Mouse (Mus musculus): ENCODE data around the gene Aldh4a1. TPM values are rescaled to one million over a fixed set of nuclear protein-coding genes. Genes with fewer than 3 reads are reported as not detected.

Gene Aldh4a1
- polyA plus RNA-seq, 1 experiment, result 6.7 TPM

GRCm38 (mm10) chr4:139598356-139598755 is 24.3 kb upstream of the Aldh4a1 start:
- H3K27me3 ChIP-seq (ENCODE audit: control insufficient read depth, insufficient read depth, insufficient read length), result no peaks in the 10 kb centered on the region
- peaks cover 5% of the 10 kb centered on the region for H3K36me3 ChIP-seq (ENCODE audit: control insufficient read depth, insufficient read depth)
- TF ChIP-seq USF1 (IDR thresholded peaks at IDR 0.05; ENCODE audit: low read depth) (no peak), FOSL1 (IDR thresholded peaks at IDR 0.05; ENCODE audit: insufficient read depth, low read length, poor library complexity, severe bottlenecking) (no peak), MAX (IDR thresholded peaks at IDR 0.05) (no peak), MYOG (IDR thresholded peaks at IDR 0.05; ENCODE audit: control insufficient read depth, extremely low read depth, insufficient read length) (no peak), MYOD1 (IDR thresholded peaks at IDR 0.05; ENCODE audit: control insufficient read depth, insufficient read length, low read depth) (no peak), CTCF (IDR thresholded peaks at IDR 0.05; ENCODE audit: control insufficient read depth, insufficient read depth, insufficient read length) (no peak), CEBPB (IDR thresholded peaks at IDR 0.05; ENCODE audit: low read depth) (no peak)
- H3K4me3 ChIP-seq (ENCODE audit: insufficient read depth, poor library complexity, severe bottlenecking), result no peak overlapping the region
- peaks cover 83% of the 10 kb centered on the region for H3K79me2 ChIP-seq (ENCODE audit: control insufficient read depth, insufficient read depth)
- peaks cover 59% of the 10 kb centered on the region for H3K79me3 ChIP-seq (ENCODE audit: low read depth)
- H3ac ChIP-seq (ENCODE audit: control insufficient read depth, insufficient read length, low read depth), result peak overlapping the region; percentile 56

- Histone ChIP-seq H3ac (ENCODE audit: control insufficient read depth, insufficient read length, low read depth) (peak overlapping the region; percentile 14), H3K4me3 (ENCODE audit: insufficient read depth, poor library complexity, severe bottlenecking) (no peak overlapping the region), H3K79me2 (ENCODE audit: control insufficient read depth, insufficient read depth) (peaks cover 82% of the 10 kb centered on the region), H3K27me3 (ENCODE audit: control insufficient read depth, insufficient read depth, insufficient read length) (no peaks in the 10 kb centered on the region), H3K36me3 (ENCODE audit: control insufficient read depth, insufficient read depth) (peaks cover 8% of the 10 kb centered on the region), H3K79me3 (ENCODE audit: low read depth) (peaks cover 53% of the 10 kb centered on the region)
- TF ChIP-seq CEBPB (IDR thresholded peaks at IDR 0.05; ENCODE audit: low read depth), result peak; percentile 32
- peak; percentile 95 for TF ChIP-seq MAX (IDR thresholded peaks at IDR 0.05)
- TF ChIP-seq MYOD1 (IDR thresholded peaks at IDR 0.05; ENCODE audit: control insufficient read depth, insufficient read length, low read depth), result peak; percentile 75
- peak; percentile 84 for TF ChIP-seq FOSL1 (IDR thresholded peaks at IDR 0.05; ENCODE audit: insufficient read depth, low read length, poor library complexity, severe bottlenecking)
- TF ChIP-seq MYOG (IDR thresholded peaks at IDR 0.05; ENCODE audit: control insufficient read depth, extremely low read depth, insufficient read length), result no peak
- no peak for TF ChIP-seq CTCF (IDR thresholded peaks at IDR 0.05; ENCODE audit: control insufficient read depth, insufficient read depth, insufficient read length)
- peak; percentile 92 for TF ChIP-seq USF1 (IDR thresholded peaks at IDR 0.05; ENCODE audit: low read depth)
Measured at GRCm38 (mm10) chr4:139598950-139599518, 23.6 kb upstream of the Aldh4a1 start.

GRCm38 (mm10) chr4:139601519-139602356 is 20.9 kb upstream of the Aldh4a1 start:
- Histone ChIP-seq H3K79me2 (ENCODE audit: control insufficient read depth, insufficient read depth) (peaks cover 76% of the 10 kb centered on the region), H3K27me3 (ENCODE audit: control insufficient read depth, insufficient read depth, insufficient read length) (no peaks in the 10 kb centered on the region), H3K4me3 (ENCODE audit: insufficient read depth, poor library complexity, severe bottlenecking) (no peak overlapping the region), H3K79me3 (ENCODE audit: low read depth) (peaks cover 27% of the 10 kb centered on the region), H3ac (ENCODE audit: control insufficient read depth, insufficient read length, low read depth) (peak overlapping the region; percentile 48), H3K36me3 (ENCODE audit: control insufficient read depth, insufficient read depth) (peaks cover 26% of the 10 kb centered on the region)
- TF ChIP-seq MYOG (IDR thresholded peaks at IDR 0.05; ENCODE audit: control insufficient read depth, extremely low read depth, insufficient read length), result no peak
- peak; percentile 82 for TF ChIP-seq MAX (IDR thresholded peaks at IDR 0.05)

- no peak for TF ChIP-seq FOSL1 (IDR thresholded peaks at IDR 0.05; ENCODE audit: insufficient read depth, low read length, poor library complexity, severe bottlenecking)
- no peak for TF ChIP-seq MYOG (IDR thresholded peaks at IDR 0.05; ENCODE audit: control insufficient read depth, extremely low read depth, insufficient read length)
- TF ChIP-seq CEBPB (IDR thresholded peaks at IDR 0.05; ENCODE audit: low read depth), result no peak
- TF ChIP-seq MYOD1 (IDR thresholded peaks at IDR 0.05; ENCODE audit: control insufficient read depth, insufficient read length, low read depth), result no peak
- no peak for TF ChIP-seq CTCF (IDR thresholded peaks at IDR 0.05; ENCODE audit: control insufficient read depth, insufficient read depth, insufficient read length)
- TF ChIP-seq USF1 (IDR thresholded peaks at IDR 0.05; ENCODE audit: low read depth), result no peak
- TF ChIP-seq MAX (IDR thresholded peaks at IDR 0.05), result no peak
- peaks cover 72% of the 10 kb centered on the region for H3K79me2 ChIP-seq (ENCODE audit: control insufficient read depth, insufficient read depth)
- no peaks in the 10 kb centered on the region for H3K27me3 ChIP-seq (ENCODE audit: control insufficient read depth, insufficient read depth, insufficient read length)
- peaks cover 35% of the 10 kb centered on the region for H3K36me3 ChIP-seq (ENCODE audit: control insufficient read depth, insufficient read depth)
- peaks cover 23% of the 10 kb centered on the region for H3K79me3 ChIP-seq (ENCODE audit: low read depth)
- no peak within 1 kb of the TSS for H3K4me3 ChIP-seq (ENCODE audit: insufficient read depth, poor library complexity, severe bottlenecking)
- peak within 1 kb of the TSS; percentile 48 for H3ac ChIP-seq (ENCODE audit: control insufficient read depth, insufficient read length, low read depth)
Measured at GRCm38 (mm10) chr4:139602357-139603244, 20.1 kb upstream of the Aldh4a1 start, which contains the start of gene Gm21969. TSS of gene Gm21969 (plus strand) at chr4:139603186.

- no peaks in the 10 kb centered on the region for H3K27me3 ChIP-seq (ENCODE audit: control insufficient read depth, insufficient read depth, insufficient read length)
- H3K36me3 ChIP-seq (ENCODE audit: control insufficient read depth, insufficient read depth), result peaks cover 53% of the 10 kb centered on the region
- H3K79me2 ChIP-seq (ENCODE audit: control insufficient read depth, insufficient read depth), result peaks cover 57% of the 10 kb centered on the region
- peaks cover 17% of the 10 kb centered on the region for H3K79me3 ChIP-seq (ENCODE audit: low read depth)
- TF ChIP-seq MAX (IDR thresholded peaks at IDR 0.05), result no peak
- no peak for TF ChIP-seq USF1 (IDR thresholded peaks at IDR 0.05; ENCODE audit: low read depth)
- no peak for TF ChIP-seq CEBPB (IDR thresholded peaks at IDR 0.05; ENCODE audit: low read depth)
- TF ChIP-seq CTCF (IDR thresholded peaks at IDR 0.05; ENCODE audit: control insufficient read depth, insufficient read depth, insufficient read length), result no peak
- no peak for TF ChIP-seq MYOD1 (IDR thresholded peaks at IDR 0.05; ENCODE audit: control insufficient read depth, insufficient read length, low read depth)
- no peak for TF ChIP-seq FOSL1 (IDR thresholded peaks at IDR 0.05; ENCODE audit: insufficient read depth, low read length, poor library complexity, severe bottlenecking)
- no peak for TF ChIP-seq MYOG (IDR thresholded peaks at IDR 0.05; ENCODE audit: control insufficient read depth, extremely low read depth, insufficient read length)
- H3ac ChIP-seq (ENCODE audit: control insufficient read depth, insufficient read length, low read depth), result no peak overlapping the region
- no peak overlapping the region for H3K4me3 ChIP-seq (ENCODE audit: insufficient read depth, poor library complexity, severe bottlenecking)
Measured at GRCm38 (mm10) chr4:139605216-139605615, 17.4 kb upstream of the Aldh4a1 start.

Data from C2C12 (cell line).